Mouse (Mus musculus): ENCODE measurements around the gene Angel2. TPM values are rescaled to one million over a fixed set of nuclear protein-coding genes. Genes with fewer than 3 reads are reported as not detected.

Gene Angel2
- 84.8 TPM for polyA plus RNA-seq (2017; shearing (Covaris generic))

GRCm38 (mm10) chr1:190924812-190925211, at the start of gene Angel2:
Gene Angel2 (plus strand): TSS chr1:190925112.

GRCm38 (mm10) chr1:190911415-190912123, 13.3 kb upstream of the Angel2 start, which contains the start of gene Rps6kc1:
Gene Rps6kc1 (minus strand): TSS chr1:190911770.

DNA sequence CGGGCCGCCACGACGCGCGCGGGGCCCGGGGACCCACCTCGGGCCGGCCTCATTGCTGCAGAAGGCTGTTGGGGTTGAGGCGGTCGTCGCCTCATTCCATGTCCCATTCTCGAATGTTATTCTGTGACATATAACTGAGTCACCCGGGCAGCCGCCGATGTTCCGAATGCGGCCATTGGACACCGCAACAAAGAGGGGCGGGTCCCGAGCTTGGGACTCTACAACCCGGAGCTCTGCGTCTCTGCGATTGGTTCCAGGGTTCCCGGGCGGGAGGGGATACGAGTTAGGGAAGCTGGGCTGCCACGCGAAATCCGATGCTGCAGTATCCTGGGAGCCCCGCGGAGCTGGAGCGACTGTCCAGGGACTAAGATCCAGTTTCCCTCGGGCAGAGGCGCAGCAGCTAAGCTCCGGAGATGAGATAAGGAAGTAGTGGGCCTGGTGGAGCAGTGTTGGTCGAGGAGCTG, 54.2 kb downstream of the Angel2 start, which contains the start of gene Vash2:
Vash2 (minus strand) TSS at position 197 of the 464 bp plus-strand sequence.

Other genes starting within 250 kb of the Angel2 start
- 8.6 TPM for gene Rps6kc1, start 13.3 kb upstream of the Angel2 start, polyA plus RNA-seq (2017; shearing (Covaris generic))
- 0.06 TPM for gene Vash2, start 54.2 kb downstream of the Angel2 start, polyA plus RNA-seq (2017; shearing (Covaris generic))
- gene Flvcr1, start 101.0 kb downstream of the Angel2 start, polyA plus RNA-seq (2017; shearing (Covaris generic)) = 18.3 TPM
- gene Spata45, start 111.5 kb downstream of the Angel2 start, polyA plus RNA-seq (2017; shearing (Covaris generic)) = not detected
- 14.8 TPM for gene Tatdn3, start 137.8 kb downstream of the Angel2 start, polyA plus RNA-seq (2017; shearing (Covaris generic))
- 2.3 TPM for gene Nsl1, start 137.9 kb downstream of the Angel2 start, polyA plus RNA-seq (2017; shearing (Covaris generic))
- gene Batf3, start 172.7 kb downstream of the Angel2 start, polyA plus RNA-seq (2017; shearing (Covaris generic)) = 0.30 TPM
- not detected for gene Fam71a, start 239.7 kb downstream of the Angel2 start, polyA plus RNA-seq (2017; shearing (Covaris generic))

Measured in CD4-positive, CD25-positive, alpha-beta regulatory T cell (primary cell).